Mouse (Mus musculus) CD4-positive, CD25-positive, alpha-beta regulatory T cell, adult 2 months (primary cell): ENCODE measurements around the gene Olfr1262.

ENCODE experiments used
- DNase-seq: peaks from one replicate; pipeline ENCODE4 v3.0.0-alpha.2; 2012; ENCODE audit warnings: low read depth, low spot score

The Olfr1262 gene

GRCm38 (mm10) chr2:89999845-90000244 lies at the start of gene Olfr1262:
Gene Olfr1262 (plus strand): TSS chr2:90000145.
- no peak for DNase-seq

DNA sequence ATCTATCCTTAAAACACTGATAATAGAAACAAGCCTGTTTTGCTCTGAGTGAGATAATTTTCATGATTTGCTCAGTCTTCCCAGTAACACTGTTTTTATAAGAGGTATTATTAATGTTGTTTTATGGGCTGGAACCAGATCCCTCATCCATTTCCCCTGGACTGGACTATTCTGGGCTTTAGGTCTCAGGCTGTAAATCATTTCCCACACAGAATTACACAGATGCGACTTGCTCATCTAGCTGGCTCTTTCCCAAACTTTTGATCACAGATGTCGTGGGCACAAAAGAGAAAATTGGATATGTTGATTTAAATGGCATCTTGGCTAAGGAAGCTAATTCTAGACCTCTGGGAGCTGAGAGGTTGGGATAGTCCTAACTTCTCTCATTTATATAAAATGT lies 25.8 kb upstream of the Olfr1262 start, which contains the start of gene Olfr1260:
TSS of gene Olfr1260 (plus strand) at position 157 of the 400 bp plus-strand sequence.
- DNase-seq: no peak

GRCm38 (mm10) chr2:89977709-89978108 lies 22.2 kb upstream of the Olfr1262 start:
- no peak for DNase-seq

GRCm38 (mm10) chr2:89990921-89991320 lies 9.0 kb upstream of the Olfr1262 start, which contains the start of gene Olfr1261:
Gene Olfr1261 (plus strand): TSS chr2:89991221.
- no peak for DNase-seq

DNA sequence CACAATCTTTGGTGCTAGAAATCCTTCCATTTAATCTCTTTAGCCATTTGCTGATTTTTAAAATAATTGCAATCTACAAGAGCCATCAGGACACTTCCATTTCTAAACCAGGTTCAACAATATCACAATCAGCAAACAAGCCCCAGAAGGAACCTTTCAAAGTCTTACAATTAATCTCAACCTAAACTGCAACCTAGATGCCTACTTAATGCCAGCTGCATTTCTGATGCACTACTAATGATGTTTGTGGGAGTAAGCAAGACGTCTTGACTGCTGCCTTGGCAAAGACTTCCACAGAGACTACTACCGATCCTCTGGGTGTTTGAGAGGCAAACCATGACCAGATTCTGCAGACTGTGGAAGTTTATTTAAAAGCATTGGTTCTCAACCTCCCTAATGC lies 11.9 kb downstream of the Olfr1262 start, which contains the start of gene Olfr1263:
TSS of gene Olfr1263 (plus strand) at position 301 of the 400 bp plus-strand sequence.
- no peak for DNase-seq

- no peak for DNase-seq
Measured at GRCm38 (mm10) chr2:90025477-90025876, 25.5 kb downstream of the Olfr1262 start, which contains the start of gene Olfr1264. Gene Olfr1264 (minus strand): TSS chr2:90025577.

GRCm38 (mm10) chr2:90035037-90035436 lies 35.1 kb downstream of the Olfr1262 start, which contains the start of gene Olfr1265:
Gene Olfr1265 (plus strand): TSS chr2:90035337.
- no peak for DNase-seq
